Mouse (Mus musculus) ovary, adult 18-20 months (tissue): ENCODE measurements around the gene Cer1.

Experiments used
- DNase-seq: peaks from one replicate; pipeline ENCODE4 v3.0.0; 2022; ENCODE audit warnings: low spot score, mixed read lengths

Cer1 gene

DNA sequence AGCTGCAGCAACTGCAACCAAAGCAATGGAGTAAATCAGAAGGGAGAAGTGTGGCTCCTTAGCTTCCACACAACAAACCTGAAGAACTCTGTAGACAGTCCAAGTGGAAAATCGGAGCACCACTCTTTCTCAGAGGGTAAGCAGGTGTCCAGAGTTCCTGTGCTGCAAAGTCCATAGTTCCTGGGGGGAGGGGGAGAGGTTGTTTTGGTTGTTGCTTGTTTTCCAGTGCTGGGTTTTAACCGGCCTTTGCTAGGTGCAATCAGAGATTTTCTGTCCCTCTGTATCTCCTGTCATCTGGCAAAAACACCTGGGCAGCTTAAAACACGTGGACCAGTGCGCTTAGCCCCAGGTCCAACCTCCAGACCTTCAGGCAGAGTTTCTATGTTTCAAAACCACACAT lies 10.2 kb downstream of the Cer1 start:
- no peak for DNase-seq

- no peak for DNase-seq
Observed at GRCm38 (mm10) chr4:82872548-82872947, 12.4 kb downstream of the Cer1 start.

- no peak for DNase-seq
Observed at GRCm38 (mm10) chr4:82872121-82872520, 12.8 kb downstream of the Cer1 start.

DNA sequence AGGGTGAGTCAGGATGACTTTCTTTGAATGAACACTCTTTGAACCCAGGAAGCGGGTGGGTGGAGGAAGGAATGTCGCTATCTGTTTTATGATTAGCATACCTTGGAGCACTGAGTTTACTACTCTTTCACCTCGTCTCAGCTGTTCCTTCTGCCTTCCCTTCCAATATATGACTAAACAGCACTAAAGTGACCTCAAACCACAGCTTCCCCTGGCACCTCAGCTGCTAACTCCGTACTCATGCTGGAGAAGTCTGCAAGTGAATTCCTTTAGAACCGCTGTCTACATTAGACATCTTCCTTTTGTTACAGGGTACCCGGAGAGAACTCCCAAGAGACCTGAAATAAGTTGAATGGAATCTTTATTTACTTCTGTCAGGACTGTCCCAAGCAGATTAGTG lies 14.0 kb downstream of the Cer1 start:
- DNase-seq, result no peak

GRCm38 (mm10) chr4:82867731-82868445 lies 17.1 kb downstream of the Cer1 start:
- no peak for DNase-seq

DNA sequence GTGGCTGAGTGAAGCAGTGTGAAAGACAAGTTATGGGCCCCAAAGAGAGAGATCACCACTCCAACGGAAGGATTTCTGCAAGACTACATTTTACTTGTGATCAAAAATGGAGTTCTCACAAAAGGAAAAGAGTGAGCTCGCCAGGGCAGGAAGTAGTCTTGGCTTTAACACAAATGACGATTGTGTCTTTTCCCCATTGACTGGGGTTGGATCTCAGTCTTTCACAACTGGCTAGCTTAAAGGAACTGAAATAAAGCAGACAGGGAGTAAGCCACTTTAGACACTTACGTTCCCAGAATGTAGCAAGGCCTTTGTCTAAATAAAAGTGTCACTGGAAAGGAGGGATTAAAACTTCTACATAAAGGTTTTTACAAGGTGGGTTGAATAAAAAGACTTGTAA lies 17.8 kb downstream of the Cer1 start:
- DNase-seq, result no peak

DNA sequence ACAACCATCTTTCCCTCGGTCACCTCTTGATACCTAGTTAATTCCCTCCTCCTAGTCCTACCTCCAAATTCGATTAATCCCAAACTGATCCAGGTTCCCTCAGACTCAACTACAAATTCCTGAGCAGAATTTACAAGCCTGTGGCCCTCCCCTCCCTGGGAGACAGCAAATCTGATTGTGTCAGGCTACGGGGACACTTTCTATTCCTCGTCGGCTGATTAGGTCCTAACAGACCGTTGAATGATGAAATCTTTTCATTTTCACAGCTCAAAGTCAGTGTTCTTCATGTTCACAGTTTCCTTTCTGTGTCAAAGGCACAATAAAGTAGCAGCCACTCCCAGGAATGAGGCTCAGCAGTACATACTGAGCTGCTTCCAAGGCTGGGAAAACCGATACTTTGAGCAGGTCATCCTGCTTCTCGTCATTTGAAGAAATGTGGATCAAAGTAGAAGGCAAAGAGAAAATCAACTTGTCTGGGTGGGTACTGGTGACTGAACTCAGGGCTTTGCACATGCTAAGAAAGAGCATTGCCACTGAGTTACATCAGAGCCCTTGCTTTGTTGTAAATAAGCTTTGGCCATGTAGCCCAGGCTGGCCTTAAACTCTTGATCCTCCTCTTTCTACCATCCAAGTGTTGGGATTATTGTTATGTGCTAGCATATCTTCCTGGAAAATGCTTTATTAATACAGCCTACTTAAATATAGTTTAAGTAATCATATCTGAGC lies 19.8 kb downstream of the Cer1 start:
- no peak for DNase-seq

GRCm38 (mm10) chr4:82863316-82863715 lies 21.6 kb downstream of the Cer1 start:
- no peak for DNase-seq

DNA sequence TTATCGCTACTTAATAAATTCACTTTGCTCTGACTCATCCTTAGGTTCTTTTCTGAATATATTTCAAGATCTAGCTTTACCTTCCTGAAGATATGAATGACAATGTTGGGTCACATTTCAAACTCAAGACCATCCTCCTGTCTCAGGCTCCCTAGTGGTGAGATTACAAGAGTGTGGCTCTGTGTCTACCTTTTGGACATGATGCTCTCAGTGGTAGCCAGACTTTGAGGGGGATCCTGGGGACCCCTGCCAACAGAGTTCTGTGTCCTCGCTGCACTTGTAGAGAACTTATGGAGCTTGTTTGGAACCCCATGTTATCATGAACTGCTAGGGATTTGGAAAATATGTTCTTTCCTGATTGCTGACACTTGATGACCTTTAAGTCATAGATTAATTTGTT lies 23.5 kb downstream of the Cer1 start:
- DNase-seq, result no peak

- DNase-seq, result peak; percentile 37
Observed at GRCm38 (mm10) chr4:82860566-82860965, 24.4 kb downstream of the Cer1 start.

- peak; percentile 71 for DNase-seq
Observed at GRCm38 (mm10) chr4:82859131-82860125, 25.5 kb downstream of the Cer1 start, which contains the start of gene Zdhhc21. Zdhhc21 (minus strand) TSS chr4:82859958.

- no peak for DNase-seq
Observed at GRCm38 (mm10) chr4:82858431-82859010, 26.4 kb downstream of the Cer1 start.

DNA sequence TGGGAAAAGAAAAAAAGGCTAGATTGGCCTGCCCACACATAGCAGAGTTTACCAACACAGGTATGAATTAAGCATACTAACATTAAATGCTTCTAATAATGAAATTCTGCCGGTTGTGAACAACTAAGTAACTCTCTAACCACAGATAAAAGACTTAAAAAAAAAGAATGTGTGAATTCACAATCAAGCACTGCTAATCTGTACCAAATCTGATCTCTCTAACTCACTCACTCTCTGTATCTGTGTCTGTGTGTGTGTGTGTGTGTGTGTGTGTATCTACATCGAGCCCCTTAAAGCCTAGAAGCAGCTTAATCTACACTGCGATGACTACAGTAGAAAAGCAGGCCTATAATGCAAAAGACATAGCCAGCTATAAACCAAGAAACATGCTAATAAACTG lies 28.0 kb downstream of the Cer1 start:
- no peak for DNase-seq

GRCm38 (mm10) chr4:82853809-82854208 lies 31.1 kb downstream of the Cer1 start:
- DNase-seq, result no peak

GRCm38 (mm10) chr4:82848552-82849234 lies 36.3 kb downstream of the Cer1 start:
- no peak for DNase-seq

- no peak for DNase-seq
Observed at GRCm38 (mm10) chr4:82837526-82838240, 47.3 kb downstream of the Cer1 start.
